Mouse (Mus musculus) olfactory bulb, adult 2 months (tissue): ENCODE results near the gene Cpne2.

ENCODE experiments used
- CTCF ChIP-seq: fragments of 200-500 bp; IDR thresholded peaks from 2 replicates; pipeline ENCODE4 v1.5.1; 2012; ENCODE audit warnings: low read depth, mild to moderate bottlenecking, low read length, moderate library complexity; ENCODE audit not compliant: insufficient read depth
- POLR2A ChIP-seq: fragments of 200-500 bp; IDR thresholded peaks from 2 replicates; pipeline ENCODE4 v1.6.1; 2012; ENCODE audit warnings: mild to moderate bottlenecking, low read depth, low read length, moderate library complexity; ENCODE audit not compliant: insufficient read depth

GRCm38 (mm10) chr8:94601034-94601606 lies 68.3 kb downstream of the Cpne2 start:
- TF ChIP-seq POLR2A (no peak), CTCF (no peak)
